Mouse (Mus musculus) forebrain, embryonic 12.5 days (tissue): ENCODE results near the gene Gm26566. TPM values are rescaled to one million over a fixed set of nuclear protein-coding genes. Genes with fewer than 3 reads are reported as not detected.

ENCODE experiments used
- polyA plus RNA-seq: library from polyadenylated mRNA; unstranded; fragments of >200 nt; fragmentation: Nextera tagmentation; extraction: Ambion mirVana; gene quantifications from 2 replicates; pipeline ENCODE4 v1.2.1, GENCODE M21; 2016

Gm26566 gene
- polyA plus RNA-seq, 1 experiment from 2014 or later: 2.4 TPM

Other genes starting within 250 kb of the Gm26566 start
- gene Ifnb1, start 199.0 kb upstream of the Gm26566 start, polyA plus RNA-seq: not detected in 2 replicates
- gene Ifna15, start 163.6 kb upstream of the Gm26566 start, polyA plus RNA-seq: not detected in 2 replicates
- gene Ifna14, start 150.0 kb upstream of the Gm26566 start, polyA plus RNA-seq: not detected in 2 replicates
- gene Ifna9, start 129.4 kb upstream of the Gm26566 start, polyA plus RNA-seq: not detected in 2 replicates
- gene Ifna12, start 118.4 kb upstream of the Gm26566 start, polyA plus RNA-seq: not detected in 2 replicates
- not detected in 2 replicates for gene C87499, start 87.4 kb upstream of the Gm26566 start, polyA plus RNA-seq
- not detected in 2 replicates for gene Ifna13, start 77.3 kb upstream of the Gm26566 start, polyA plus RNA-seq
- gene Ifna16, start 44.9 kb upstream of the Gm26566 start, polyA plus RNA-seq: not detected in 2 replicates
- not detected in 2 replicates for gene Ifna2, start 37.9 kb upstream of the Gm26566 start, polyA plus RNA-seq
- not detected in 2 replicates for gene Ifnab, start 30.4 kb upstream of the Gm26566 start, polyA plus RNA-seq
- 142 and 149 TPM in 2 replicates for gene Klhl9, start 660 bp downstream of the Gm26566 start, polyA plus RNA-seq
- not detected in 2 replicates for gene Gm13271, start 33.1 kb downstream of the Gm26566 start, polyA plus RNA-seq
- 0.15 and 0.18 TPM in 2 replicates for gene Gm13283, start 38.3 kb downstream of the Gm26566 start, polyA plus RNA-seq
- 0.55 TPM in 1 of 2 replicates, not detected in the other for gene Gm13290, start 52.0 kb downstream of the Gm26566 start, polyA plus RNA-seq
- not detected in 2 replicates for gene Gm13289, start 55.1 kb downstream of the Gm26566 start, polyA plus RNA-seq
- not detected in 2 replicates for gene Gm13272, start 58.0 kb downstream of the Gm26566 start, polyA plus RNA-seq
- gene Ifnz, start 60.3 kb downstream of the Gm26566 start, polyA plus RNA-seq: not detected in 2 replicates
- not detected in 2 replicates for gene Gm13276, start 63.9 kb downstream of the Gm26566 start, polyA plus RNA-seq
- gene Gm13277, start 66.8 kb downstream of the Gm26566 start, polyA plus RNA-seq: not detected in 2 replicates
- not detected in 2 replicates for gene Gm13278, start 69.7 kb downstream of the Gm26566 start, polyA plus RNA-seq
- not detected in 2 replicates for gene Gm13275, start 72.7 kb downstream of the Gm26566 start, polyA plus RNA-seq
- gene Gm13279, start 75.6 kb downstream of the Gm26566 start, polyA plus RNA-seq: not detected in 2 replicates
- 0.29 TPM in 1 of 2 replicates, not detected in the other for gene Gm13285, start 77.9 kb downstream of the Gm26566 start, polyA plus RNA-seq
- gene Gm13287, start 81.4 kb downstream of the Gm26566 start, polyA plus RNA-seq: not detected in 2 replicates
- gene Gm13288, start 83.7 kb downstream of the Gm26566 start, polyA plus RNA-seq: 0.15 TPM in 1 of 2 replicates, not detected in the other
- not detected in 2 replicates for gene Ifna7, start 94.4 kb downstream of the Gm26566 start, polyA plus RNA-seq
- gene Ifna11, start 98.2 kb downstream of the Gm26566 start, polyA plus RNA-seq: not detected in 2 replicates
- gene Ifna6, start 105.6 kb downstream of the Gm26566 start, polyA plus RNA-seq: not detected in 2 replicates
- not detected in 2 replicates for gene Ifna5, start 113.7 kb downstream of the Gm26566 start, polyA plus RNA-seq
- gene Ifna4, start 120.1 kb downstream of the Gm26566 start, polyA plus RNA-seq: not detected in 2 replicates
- not detected in 2 replicates for gene Ifna1, start 128.3 kb downstream of the Gm26566 start, polyA plus RNA-seq
- gene Ifne, start 158.4 kb downstream of the Gm26566 start, polyA plus RNA-seq: not detected in 2 replicates